Mouse (Mus musculus) bone marrow, adult 2 months (tissue): ENCODE results near the gene Fam178b.

ENCODE experiments used
- CTCF ChIP-seq: fragments of 200-500 bp; IDR thresholded peaks from 2 replicates; pipeline ENCODE4 v1.5.1; 2011; ENCODE audit warnings: low read length, control low read depth; ENCODE audit not compliant: control insufficient read depth, insufficient read depth
- POLR2A ChIP-seq: fragments of 200-500 bp; IDR thresholded peaks from 2 replicates; pipeline ENCODE4 v1.6.1; 2011; ENCODE audit warnings: low read depth, mild to moderate bottlenecking, control low read depth, low read length, borderline replicate concordance; ENCODE audit not compliant: control insufficient read depth

DNA sequence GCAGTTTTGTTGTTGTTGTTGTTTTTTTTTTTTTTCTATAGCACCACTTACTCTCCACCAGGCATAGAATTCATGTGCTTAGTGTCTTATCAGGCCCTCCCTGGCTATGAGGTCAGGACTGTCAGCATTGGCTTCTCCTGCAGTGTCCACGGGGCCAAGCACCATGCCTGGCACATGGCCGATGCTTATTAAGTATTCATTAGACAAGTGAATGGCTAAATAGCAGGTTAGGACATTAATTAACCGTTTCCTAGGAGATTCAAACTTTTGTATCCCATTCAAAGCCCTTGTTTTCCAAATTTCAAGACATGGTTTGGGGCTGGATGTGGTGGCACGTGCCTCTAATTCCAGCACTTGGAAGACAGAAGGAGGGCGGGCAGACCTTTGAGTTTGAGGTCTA, 101.7 kb downstream of the Fam178b start:
- TF ChIP-seq CTCF (no peak), POLR2A (no peak)
